Mouse (Mus musculus) retina, postnatal 7 days (tissue): Measurements from ENCODE around the gene Tceal6.
"Not testable (repeated sequence)": the region's sequence is repeated elsewhere in the genome, so short reads cannot be mapped to it uniquely, and the experiment has no call there.

Source experiments
- DNase-seq: peaks from one replicate; pipeline ENCODE4 v3.0.0-alpha.2; 2012; ENCODE audit warnings: low read depth, low spot score

Tceal6 gene

DNA sequence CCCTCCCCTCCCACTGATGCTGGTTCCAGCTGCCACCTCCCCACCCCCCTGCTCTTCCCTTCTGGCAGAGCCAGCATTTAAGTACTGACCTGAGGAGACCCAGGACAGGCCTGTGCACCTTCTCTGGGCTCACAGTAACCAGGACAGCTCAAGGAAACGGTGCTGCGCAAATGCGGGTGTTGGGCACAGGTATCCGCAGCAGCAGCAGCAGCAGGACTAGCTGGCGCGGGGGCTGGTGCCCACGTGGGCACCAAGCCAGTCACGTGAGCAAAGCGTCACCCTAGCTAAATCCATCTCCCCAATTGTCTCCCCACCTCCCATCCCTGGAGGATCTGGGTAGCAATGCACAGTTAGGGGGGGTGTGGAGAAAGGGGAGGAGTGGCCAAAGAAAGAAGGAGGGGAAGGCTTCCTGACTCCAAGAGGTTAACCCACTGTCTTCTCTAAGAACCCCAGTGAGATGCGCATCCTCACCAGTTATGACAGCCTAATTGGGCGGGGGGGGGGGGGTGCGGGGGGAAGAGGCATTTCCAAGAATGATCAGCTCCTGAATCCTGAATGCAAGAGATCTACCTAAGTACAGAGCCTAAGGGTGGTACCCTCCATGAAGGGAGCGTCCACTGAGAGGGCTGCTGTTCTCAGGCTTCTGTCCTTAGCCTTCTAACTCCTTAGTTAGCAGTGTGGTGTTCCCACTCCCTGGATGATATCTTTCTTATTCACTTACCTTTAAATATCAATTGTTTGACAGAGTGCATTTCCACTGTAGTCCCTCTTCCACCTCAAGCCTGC is at the start of gene Tceal6:
Gene Tceal6, minus strand, starts transcription at position 252 of the 786 bp plus-strand sequence.
- DNase-seq: no peak

DNA sequence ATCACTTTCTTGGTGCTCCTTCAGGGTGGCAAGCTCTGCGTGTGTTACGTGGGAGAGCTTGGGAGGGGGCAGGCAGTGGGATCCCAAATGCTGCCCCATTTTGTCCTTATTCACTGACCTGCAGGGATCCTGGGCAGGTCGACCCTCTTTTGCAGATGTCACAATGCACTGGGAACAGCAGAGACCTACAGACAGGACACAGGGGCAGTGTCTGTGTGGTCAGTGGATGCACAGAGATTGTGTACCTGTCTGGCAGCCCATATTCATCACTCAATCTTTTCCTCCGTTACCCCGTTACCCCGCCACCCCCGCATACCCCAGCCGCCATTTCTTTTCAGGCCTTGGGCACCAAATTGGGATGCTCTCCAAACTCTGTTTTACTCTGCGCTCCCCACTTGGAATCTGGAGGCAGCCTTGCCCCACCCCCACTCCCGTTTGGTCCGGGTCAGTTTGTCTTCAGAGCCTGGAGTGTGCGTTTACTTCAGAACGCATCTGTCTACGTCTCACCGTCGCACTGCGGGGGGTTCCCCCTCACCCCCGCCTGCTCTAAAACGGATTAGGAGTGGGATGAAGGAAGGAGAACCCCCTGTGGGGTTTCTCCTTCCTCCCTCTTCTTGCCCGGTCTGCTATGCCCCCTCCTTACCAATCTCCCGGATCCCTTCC is 583 bp downstream of the Tceal6 start:
- DNase-seq: not testable (repeated sequence)

DNA sequence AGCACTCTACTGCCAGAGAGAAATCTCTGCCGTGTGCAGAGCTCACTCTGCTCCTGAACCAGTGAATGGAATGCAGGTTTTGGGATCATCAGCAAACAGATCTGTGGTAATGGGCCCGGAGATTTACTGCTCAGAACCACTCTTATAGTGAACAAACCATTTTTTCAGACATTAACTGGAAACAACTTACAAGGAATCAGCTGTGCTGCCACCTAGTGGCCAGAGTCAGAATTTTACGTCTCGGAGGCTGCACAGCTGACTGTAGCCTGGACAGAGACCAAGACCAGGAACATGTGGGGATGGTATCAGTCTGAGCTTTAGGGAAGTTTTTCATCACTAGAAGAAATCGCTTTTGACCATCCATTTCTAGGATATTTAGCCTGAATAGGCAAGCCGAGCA is 20.6 kb downstream of the Tceal6 start:
- not testable (repeated sequence) for DNase-seq

DNA sequence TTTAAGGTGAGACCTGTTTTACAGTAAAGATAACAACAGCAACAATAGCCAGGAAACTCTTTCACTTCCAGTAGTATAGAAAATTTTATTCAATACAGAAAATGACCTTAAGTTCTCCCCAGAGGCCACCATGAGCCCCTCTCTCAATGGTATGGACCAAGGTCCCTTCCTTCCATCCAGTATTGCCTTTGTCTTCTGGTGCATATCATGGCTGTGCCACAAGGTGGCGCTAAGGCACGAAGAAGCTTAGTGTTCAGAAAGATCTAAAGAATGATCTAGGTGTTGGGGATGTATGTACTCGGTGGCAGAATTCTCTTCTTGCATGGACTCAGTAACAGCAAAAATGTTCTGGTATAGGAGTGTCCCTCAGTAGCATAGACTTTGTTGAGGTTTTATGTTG is 21.8 kb downstream of the Tceal6 start:
- not testable (repeated sequence) for DNase-seq

DNA sequence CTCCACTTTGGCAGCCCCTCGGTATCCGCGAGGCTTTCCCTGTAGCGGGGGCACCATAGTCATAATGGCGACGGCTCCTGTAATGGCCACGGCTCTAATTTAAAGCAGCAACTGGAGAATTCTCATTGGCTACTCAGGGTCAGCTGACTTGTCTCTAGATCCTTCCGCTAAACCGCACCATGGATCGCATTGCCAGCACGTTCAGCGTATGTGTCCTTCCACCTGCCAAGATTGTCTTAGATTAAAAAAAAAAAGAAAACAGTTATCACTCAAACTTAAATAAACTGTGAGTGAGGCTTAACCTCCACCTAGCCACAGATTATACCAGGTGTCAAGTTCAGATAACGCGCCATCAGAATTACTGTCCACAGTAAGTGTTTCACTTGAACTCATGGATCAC is 33.0 kb downstream of the Tceal6 start, which contains the start of gene Gm15023:
Gene Gm15023, minus strand, starts transcription at position 101 of the 400 bp plus-strand sequence.
- DNase-seq: not testable (repeated sequence)
